Mouse (Mus musculus) embryonic facial prominence, embryonic 11.5 days (tissue): ENCODE data around the gene Pde4b. TPM values are rescaled to one million over a fixed set of nuclear protein-coding genes. Genes with fewer than 3 reads are reported as not detected.

Source experiments
- ATAC-seq: fragments of 200-750 bp; cut with Nextera tagmentation; replicated peaks from 2 replicates; pipeline ENCODE4 v1.8.0; 2017; ENCODE audit warnings: low read depth; ENCODE audit not compliant: insufficient number of reproducible peaks, low FRiP score, low TSS enrichment
- DNase-seq: peaks from one replicate; pipeline ENCODE4 v3.0.0-alpha.2; 2015; ENCODE audit warnings: low spot score
- H3K27ac ChIP-seq: fragments of 300-500 bp; sonication (generic); replicated peaks from 2 replicates; pipeline ENCODE4 v1.5.1; 2014; ENCODE audit warnings: mild to moderate bottlenecking, low read depth, low read length, control low read depth
- H3K27me3 ChIP-seq: fragments of 300-500 bp; sonication (generic); 2 replicates; pipeline ENCODE4 v1.6.1; 2014; ENCODE audit warnings: mild to moderate bottlenecking, low read length, moderate library complexity, mixed read lengths; ENCODE audit not compliant: control insufficient read depth, insufficient read depth
- H3K36me3 ChIP-seq: fragments of 300-500 bp; sonication (generic); replicated peaks from 2 replicates; pipeline ENCODE4 v1.6.1; 2014; ENCODE audit warnings: low read depth, mild to moderate bottlenecking, low read length, moderate library complexity, mixed read lengths; ENCODE audit not compliant: control insufficient read depth, insufficient read depth
- H3K4me1 ChIP-seq: fragments of 300-500 bp; sonication (generic); 2 replicates; pipeline ENCODE4 v1.6.1; 2014; ENCODE audit warnings: low read length, mixed read lengths; ENCODE audit not compliant: control insufficient read depth, insufficient read depth
- H3K4me2 ChIP-seq: fragments of 300-500 bp; sonication (generic); 2 replicates; pipeline ENCODE4 v1.6.1; 2014; ENCODE audit warnings: low read depth, mild to moderate bottlenecking, control low read depth, low read length, moderate library complexity
- H3K4me3 ChIP-seq: fragments of 300-500 bp; sonication (generic); 2 replicates; pipeline ENCODE4 v1.5.1; 2014; ENCODE audit warnings: low read depth, low read length, control low read depth
- H3K9ac ChIP-seq: fragments of 300-500 bp; sonication (generic); replicated peaks from 2 replicates; pipeline ENCODE4 v1.6.1; 2014; ENCODE audit warnings: mild to moderate bottlenecking, control low read depth, low read length
- H3K9me3 ChIP-seq: fragments of 300-500 bp; sonication (generic); replicated peaks from 2 replicates; pipeline ENCODE4 v1.6.1; 2016; ENCODE audit warnings: mild to moderate bottlenecking, low read length, inconsistent platforms, mixed read lengths; ENCODE audit not compliant: control insufficient read depth
- WGBS: fragments of 180-500 bp; shearing (Covaris S2); extraction: QIAGEN DNeasy Blood & Tissue Kit; methylation state at CpG from one replicate; pipeline ENCODE4 v1.1.7; 2014; 5-methylcytosine and 5-hydroxymethylcytosine counted together
- polyA plus RNA-seq: library from polyadenylated mRNA; unstranded; fragments of >200 nt; fragmentation: Nextera tagmentation; extraction: Ambion mirVana; gene quantifications from 2 replicates; pipeline ENCODE4 v1.2.1, GENCODE M21; 2014

Pde4b gene
- polyA plus RNA-seq, 1 experiment from 2014 or later = 10.3 TPM

- no peak for ATAC-seq
- 85% methylated on average over 4 of the region's 4 CpGs for WGBS
- no peak for DNase-seq
- Histone ChIP-seq H3K4me1 (no peaks in the 10 kb centered on the region), H3K9ac (no peak overlapping the region), H3K27me3 (no peaks in the 10 kb centered on the region), H3K4me2 (no peak overlapping the region), H3K9me3 (no peaks in the 10 kb centered on the region), H3K4me3 (no peak overlapping the region), H3K36me3 (no peaks in the 10 kb centered on the region), H3K27ac (no peak overlapping the region)
Observed at GRCm38 (mm10) chr4:102302568-102302967, 215.2 kb downstream of the Pde4b start.

DNA sequence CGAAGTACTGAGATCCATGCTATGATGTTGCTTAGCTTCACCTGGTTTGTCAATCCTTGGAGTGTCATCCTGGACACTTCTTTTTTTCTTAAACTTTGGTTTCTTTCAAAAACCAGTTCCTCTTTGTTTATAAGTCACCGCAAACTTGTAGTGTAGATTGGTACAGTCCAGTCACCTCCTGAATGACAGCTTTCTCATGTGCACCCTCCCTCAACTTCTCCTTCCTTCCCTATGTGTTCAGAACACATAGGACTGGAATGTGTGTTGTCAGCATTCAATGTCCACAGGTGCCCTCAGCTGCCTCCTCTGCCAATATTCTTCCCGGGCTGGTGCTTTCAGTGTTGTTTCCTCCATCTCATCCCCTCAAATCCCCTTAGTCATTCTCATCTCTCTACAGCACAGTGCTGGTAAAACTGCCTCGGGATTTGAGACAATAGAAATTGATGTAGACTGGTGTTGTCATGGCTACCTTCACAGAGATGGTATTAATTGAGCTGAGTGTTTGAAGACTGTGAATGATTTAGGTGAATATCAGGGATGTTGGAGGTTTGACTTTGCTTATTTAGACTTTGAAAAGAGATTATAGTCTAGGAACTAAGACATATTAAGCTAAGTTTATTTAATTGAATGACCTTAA, 220.4 kb downstream of the Pde4b start:
- no peak overlapping the region for H3K4me3 ChIP-seq
- 76% methylated on average over 4 of the region's 4 CpGs for WGBS
- H3K4me1 ChIP-seq = no peaks in the 10 kb centered on the region
- no peaks in the 10 kb centered on the region for H3K36me3 ChIP-seq
- ATAC-seq = no peak
- no peak overlapping the region for H3K27ac ChIP-seq
- H3K9ac ChIP-seq = no peak overlapping the region
- no peaks in the 10 kb centered on the region for H3K9me3 ChIP-seq
- no peak for DNase-seq
- no peaks in the 10 kb centered on the region for H3K27me3 ChIP-seq
- no peak overlapping the region for H3K4me2 ChIP-seq

- Histone ChIP-seq H3K4me3 (no peak overlapping the region), H3K36me3 (no peaks in the 10 kb centered on the region), H3K27ac (no peak overlapping the region), H3K9ac (no peak overlapping the region), H3K9me3 (no peaks in the 10 kb centered on the region), H3K27me3 (no peaks in the 10 kb centered on the region), H3K4me1 (no peaks in the 10 kb centered on the region), H3K4me2 (no peak overlapping the region)
- ATAC-seq (no peak), DNase-seq (peak; percentile 8)
Observed at GRCm38 (mm10) chr4:102310630-102311029, 223.3 kb downstream of the Pde4b start.

DNA sequence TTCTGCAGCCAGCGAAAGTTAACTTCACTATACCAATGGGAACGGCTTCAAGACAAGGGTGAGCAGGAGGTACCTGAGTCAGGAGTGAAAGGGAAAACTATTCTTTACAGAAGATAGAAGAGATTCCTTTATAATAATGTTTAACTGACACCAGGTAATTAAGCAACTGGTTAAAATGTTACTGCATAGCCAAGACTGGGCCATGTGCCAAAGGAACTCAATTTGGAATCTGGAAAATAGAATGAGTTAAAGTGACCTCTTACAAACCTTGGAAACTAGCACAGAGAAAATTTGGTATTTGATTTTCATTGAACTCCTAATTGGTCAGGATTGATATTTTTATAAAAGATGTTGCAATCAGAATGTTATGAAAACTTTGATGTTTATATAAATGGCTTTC, 228.7 kb downstream of the Pde4b start:
- WGBS = 96% methylated on average over 2 of the region's 2 CpGs
- ATAC-seq = no peak

DNA sequence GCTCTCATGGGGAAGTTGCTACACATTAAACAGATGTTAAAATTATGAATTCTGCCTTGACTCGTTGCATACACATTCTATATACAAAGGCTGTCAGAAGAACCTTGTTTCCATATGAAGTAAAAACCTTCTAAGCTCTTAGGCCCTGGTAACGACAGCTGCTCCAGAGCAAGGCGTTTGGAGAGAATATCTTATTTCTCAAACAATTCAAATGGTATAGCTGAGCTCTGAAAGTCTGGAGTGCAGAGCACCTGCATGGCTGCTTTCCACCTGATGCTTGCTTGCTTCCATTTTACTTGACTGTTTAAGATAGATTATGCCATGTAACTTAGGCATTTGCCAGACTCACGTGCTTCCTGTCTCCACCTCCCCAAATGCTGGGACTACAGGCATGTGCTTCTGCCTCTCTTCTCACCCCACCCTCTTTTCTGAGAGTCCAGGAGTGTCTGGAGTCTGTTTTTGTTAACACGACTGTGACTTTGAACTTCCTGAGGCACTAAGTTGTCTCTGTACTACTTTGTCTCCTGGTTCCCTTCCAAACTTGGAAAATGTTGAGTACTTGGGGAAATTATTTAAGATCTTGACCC, 229.4 kb downstream of the Pde4b start:
- DNase-seq (no peak), ATAC-seq (no peak)
- Histone ChIP-seq H3K27ac (no peak overlapping the region), H3K9me3 (no peaks in the 10 kb centered on the region), H3K4me1 (no peaks in the 10 kb centered on the region), H3K36me3 (no peaks in the 10 kb centered on the region), H3K27me3 (no peaks in the 10 kb centered on the region), H3K4me2 (no peak overlapping the region), H3K4me3 (no peak overlapping the region), H3K9ac (no peak overlapping the region)
- 66% methylated on average over 5 of the region's 5 CpGs for WGBS

More for the DNA sequence above, 228.7 kb downstream of the Pde4b start:
- H3K9me3 ChIP-seq = no peaks in the 10 kb centered on the region
- H3K36me3 ChIP-seq = no peaks in the 10 kb centered on the region
- no peak for DNase-seq
- no peak overlapping the region for H3K4me3 ChIP-seq
- H3K4me2 ChIP-seq = no peak overlapping the region
- no peak overlapping the region for H3K27ac ChIP-seq
- no peak overlapping the region for H3K9ac ChIP-seq
- H3K27me3 ChIP-seq = no peaks in the 10 kb centered on the region
- H3K4me1 ChIP-seq = no peaks in the 10 kb centered on the region

DNA sequence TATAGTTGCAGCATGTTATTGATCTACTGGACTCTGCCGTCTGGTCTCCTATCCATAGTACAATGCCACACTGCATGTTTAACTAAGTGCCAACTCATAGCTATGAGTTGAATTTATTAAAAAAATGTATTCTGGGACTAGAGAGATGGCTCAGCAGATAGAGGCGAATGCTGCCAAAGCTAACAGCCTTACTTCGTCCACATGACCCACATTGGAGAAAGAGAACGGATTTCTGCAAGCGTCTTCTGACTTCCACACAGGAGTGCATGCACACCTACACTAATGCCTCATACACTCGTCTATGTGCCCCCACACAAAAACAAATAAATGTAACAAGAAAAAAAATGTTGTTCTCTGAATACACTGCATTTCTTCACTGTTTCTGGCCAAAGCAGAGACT, 231.3 kb downstream of the Pde4b start:
- no peaks in the 10 kb centered on the region for H3K9me3 ChIP-seq
- H3K4me2 ChIP-seq = no peak overlapping the region
- DNase-seq (no peak), ATAC-seq (no peak)
- no peak overlapping the region for H3K27ac ChIP-seq
- no peak overlapping the region for H3K9ac ChIP-seq
- no peaks in the 10 kb centered on the region for H3K36me3 ChIP-seq
- H3K4me3 ChIP-seq = no peak overlapping the region
- H3K4me1 ChIP-seq = no peaks in the 10 kb centered on the region
- 90% methylated on average over 6 of the region's 6 CpGs for WGBS
- H3K27me3 ChIP-seq = no peaks in the 10 kb centered on the region

DNA sequence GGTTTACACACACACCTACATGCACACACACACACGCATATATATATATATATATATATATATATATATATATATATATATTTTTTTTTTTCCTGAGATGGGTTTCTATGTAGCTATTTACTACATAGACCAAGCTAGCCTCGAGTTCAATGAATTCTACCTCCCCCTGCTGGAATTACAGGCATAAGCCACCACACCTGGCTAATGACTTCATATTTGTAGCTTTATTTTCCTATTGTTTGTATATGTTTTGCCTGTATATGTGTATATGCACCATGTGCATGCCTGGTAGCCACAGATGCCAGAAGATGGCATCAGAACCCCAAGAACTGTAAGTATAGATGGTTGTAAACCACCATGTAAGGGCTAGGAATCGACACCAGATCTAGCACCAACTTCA, 234.0 kb downstream of the Pde4b start:
- H3K36me3 ChIP-seq = no peaks in the 10 kb centered on the region
- no peak overlapping the region for H3K9ac ChIP-seq
- 84% methylated on average over 3 of the region's 3 CpGs for WGBS

DNA sequence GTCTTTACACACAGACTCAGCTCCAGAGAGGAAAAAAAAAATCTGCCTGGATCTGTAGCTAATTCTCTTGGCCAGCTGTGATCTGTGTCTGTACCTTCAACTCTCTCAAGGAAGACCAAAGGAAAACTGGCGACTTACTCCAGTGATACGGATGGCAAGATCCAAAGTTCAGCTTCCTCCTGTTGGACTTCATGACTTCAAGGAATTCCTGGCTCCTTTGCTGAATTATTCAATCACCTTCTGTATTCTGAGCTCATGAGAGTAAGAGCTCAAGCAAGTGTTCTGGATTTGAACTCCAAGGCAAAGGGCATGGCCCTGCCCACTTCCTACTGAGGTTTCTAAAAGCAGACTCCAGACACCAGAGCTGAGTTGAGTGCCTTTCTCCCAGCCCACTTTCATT, 245.0 kb downstream of the Pde4b start:
- H3K27ac ChIP-seq = no peak overlapping the region
- no peaks in the 10 kb centered on the region for H3K9me3 ChIP-seq
- ATAC-seq (no peak), DNase-seq (no peak)
- H3K27me3 ChIP-seq = no peaks in the 10 kb centered on the region
- whole genome bisulfite sequencing = 85% methylated on average over 2 of the region's 2 CpGs
- H3K4me3 ChIP-seq = no peak overlapping the region
- no peaks in the 10 kb centered on the region for H3K4me1 ChIP-seq
- no peak overlapping the region for H3K9ac ChIP-seq
- no peaks in the 10 kb centered on the region for H3K36me3 ChIP-seq
- no peak overlapping the region for H3K4me2 ChIP-seq

More for the DNA sequence above, 234.0 kb downstream of the Pde4b start:
- Histone ChIP-seq H3K27ac (no peak overlapping the region), H3K9me3 (no peaks in the 10 kb centered on the region), H3K27me3 (no peaks in the 10 kb centered on the region), H3K4me1 (no peaks in the 10 kb centered on the region), H3K4me2 (no peak overlapping the region), H3K4me3 (no peak overlapping the region)
- ATAC-seq (no peak), DNase-seq (no peak)
